ENCODE assay signal across 9 mouse cellular contexts in the genomic region with DNA sequence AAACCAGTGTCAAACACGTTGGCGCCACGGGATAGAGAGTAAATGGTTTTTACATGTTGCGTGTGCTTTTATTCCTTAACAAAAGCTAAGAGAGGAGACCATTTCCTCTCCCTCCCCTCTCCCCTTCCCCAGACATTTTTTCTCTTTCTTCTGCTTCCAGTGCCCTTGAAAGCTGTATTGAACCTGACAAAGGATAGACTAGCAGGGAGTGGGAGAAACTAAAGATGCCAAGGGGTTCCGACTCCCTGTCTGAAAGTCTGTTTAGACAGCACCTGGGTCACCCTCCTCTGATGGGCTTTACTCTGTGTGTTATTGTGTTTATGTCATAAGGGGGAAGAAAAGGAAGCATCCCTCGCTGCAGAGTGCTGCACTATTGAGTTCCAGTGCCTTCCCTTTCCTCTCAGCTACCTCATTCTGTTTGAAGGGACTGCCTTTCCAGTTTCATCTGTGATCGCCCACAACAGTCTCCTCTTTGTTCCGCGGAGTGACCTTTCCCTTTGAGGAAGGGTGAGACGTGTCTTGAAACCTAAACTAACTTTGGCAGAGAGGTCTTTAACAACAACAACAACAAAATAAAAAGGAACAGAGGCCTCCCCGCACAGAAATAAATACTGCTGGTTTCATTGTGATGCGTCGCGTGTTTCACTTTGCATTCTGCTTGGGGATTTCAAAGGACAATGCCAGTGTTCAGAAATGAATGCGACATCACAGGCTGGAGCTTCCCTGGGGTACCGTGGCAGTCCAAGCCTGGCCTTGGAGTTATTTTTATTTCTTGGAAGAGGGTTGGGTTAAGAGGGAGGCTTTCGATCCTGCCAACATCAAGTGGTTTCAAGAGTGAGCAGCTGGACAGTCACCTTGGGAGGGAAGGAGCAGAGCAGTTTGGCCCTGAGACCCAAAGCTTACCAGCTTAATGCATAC.
DNase-seq lines count a peak whose midpoint lies in the region; ATAC-seq and TF ChIP-seq lines count a peak whose summit lies in the region.
"Had no signal": no experiment of that assay in that cellular context is flagged by ENCODE, and none has a peak within 500 bp of the region (broad histone marks: within the 10 kb centered on the region; RNA-seq: fewer than 3 reads in every experiment).

No protein-coding gene starts in this region.

- no peak overlapping the region for H3K27ac ChIP-seq in heart, embryonic 10.5 days
- peak overlapping the region; percentile 79 for H3K27ac ChIP-seq in hindbrain, embryonic 10.5 days
- H3K27ac ChIP-seq in midbrain, embryonic 11.5 days (ENCODE audit: low read depth, low read length): peak overlapping the region; percentile 41
- no peak overlapping the region for H3K27ac ChIP-seq in intestine, postnatal 0 days (ENCODE audit: low read depth, low read length)
- H3K27ac ChIP-seq: limb, embryonic 12.5 days had no signal

- peaks cover 14% of the 10 kb centered on the region for H3K4me1 ChIP-seq in heart, embryonic 10.5 days
- peaks cover 19% of the 10 kb centered on the region for H3K4me1 ChIP-seq in hindbrain, embryonic 10.5 days (replicated peaks)
- peaks cover 8% of the 10 kb centered on the region for H3K4me1 ChIP-seq in midbrain, embryonic 11.5 days (ENCODE audit: control insufficient read depth, insufficient read depth, low read length)
- H3K4me1 ChIP-seq in intestine, postnatal 0 days (replicated peaks; ENCODE audit: control insufficient read depth, insufficient read depth, low read length): no peaks in the 10 kb centered on the region
- H3K4me1 ChIP-seq: limb, embryonic 12.5 days had no signal

- H3K4me3 ChIP-seq in heart, embryonic 10.5 days: no peak overlapping the region
- peak overlapping the region; percentile 16; the same call in 1 of the 2 replicates for H3K4me3 ChIP-seq in hindbrain, embryonic 10.5 days
- no peak overlapping the region for H3K4me3 ChIP-seq in midbrain, embryonic 11.5 days (ENCODE audit: low read depth, low read length)
- no peak overlapping the region for H3K4me3 ChIP-seq in intestine, postnatal 0 days (ENCODE audit: low read depth, low read length)
- H3K4me3 ChIP-seq: limb, embryonic 12.5 days had no signal

- WGBS in heart, embryonic 10.5 days: 72% methylated on average over 17 of the region's 17 CpGs
- WGBS in hindbrain, embryonic 10.5 days: 38% methylated on average over 17 of the region's 17 CpGs
- 42% methylated on average over 17 of the region's 17 CpGs for WGBS in midbrain, embryonic 11.5 days
- 81% methylated on average over 17 of the region's 17 CpGs for WGBS in intestine, postnatal 0 days

- H3K9me3 ChIP-seq in heart, embryonic 10.5 days: no peaks in the 10 kb centered on the region
- H3K9me3 ChIP-seq in hindbrain, embryonic 10.5 days: no peaks in the 10 kb centered on the region
- H3K9me3 ChIP-seq in midbrain, embryonic 11.5 days (ENCODE audit: control insufficient read depth, low read length): no peaks in the 10 kb centered on the region
- H3K9me3 ChIP-seq in intestine, postnatal 0 days (ENCODE audit: control insufficient read depth): no peaks in the 10 kb centered on the region
- H3K9me3 ChIP-seq: limb, embryonic 12.5 days had no signal

- peak overlapping the region; percentile 0; the same call in 1 of the 2 replicates for H3K9ac ChIP-seq in midbrain, embryonic 11.5 days (ENCODE audit: low read length)
- no peak overlapping the region for H3K9ac ChIP-seq in intestine, postnatal 0 days (ENCODE audit: low read depth, low read length)
- H3K9ac ChIP-seq: limb, embryonic 12.5 days had no signal

- peak; percentile 88 for ATAC-seq in midbrain, embryonic 11.5 days (ENCODE audit: low FRiP score)
- no peak for ATAC-seq in intestine, postnatal 0 days

- H3K36me3 ChIP-seq in heart, embryonic 10.5 days: no peaks in the 10 kb centered on the region
- no peaks in the 10 kb centered on the region for H3K36me3 ChIP-seq in hindbrain, embryonic 10.5 days
- H3K36me3 ChIP-seq in midbrain, embryonic 11.5 days (ENCODE audit: control insufficient read depth, insufficient read depth, low read length): no peaks in the 10 kb centered on the region
- H3K36me3 ChIP-seq in intestine, postnatal 0 days (ENCODE audit: control insufficient read depth, insufficient read depth): no peaks in the 10 kb centered on the region
- H3K36me3 ChIP-seq: limb, embryonic 12.5 days had no signal

- no peak for TF ChIP-seq CTCF in intestine, postnatal 0 days (IDR thresholded peaks at IDR 0.05; ENCODE audit: low read depth)

- no peaks in the 10 kb centered on the region for H3K27me3 ChIP-seq in heart, embryonic 10.5 days (ENCODE audit: insufficient read depth, poor library complexity, severe bottlenecking)
- H3K27me3 ChIP-seq in hindbrain, embryonic 10.5 days (ENCODE audit: insufficient read depth, poor library complexity, severe bottlenecking): no peaks in the 10 kb centered on the region
- no peaks in the 10 kb centered on the region for H3K27me3 ChIP-seq in midbrain, embryonic 11.5 days (ENCODE audit: control insufficient read depth, insufficient read depth, low read length)
- no peaks in the 10 kb centered on the region for H3K27me3 ChIP-seq in intestine, postnatal 0 days (replicated peaks; ENCODE audit: control insufficient read depth, insufficient read depth, low read length)
- H3K27me3 ChIP-seq: limb, embryonic 12.5 days had no signal

- peak overlapping the region; percentile 17; the same call in 1 of the 2 replicates for H3K4me2 ChIP-seq in midbrain, embryonic 11.5 days
- no peak overlapping the region for H3K4me2 ChIP-seq in intestine, postnatal 0 days (replicated peaks; ENCODE audit: low read depth)
- H3K4me2 ChIP-seq: limb, embryonic 12.5 days had no signal

- peak; percentile 3 for DNase-seq in heart, adult 8-10 months (ENCODE audit: low spot score)
- no peak for DNase-seq in heart, embryonic 10.5 days (ENCODE audit: low spot score)
- peak; percentile 26 for DNase-seq in embryo, embryonic 10.5 days (ENCODE audit: low spot score)
- peak; percentile 42 for DNase-seq in hindbrain, embryonic 10.5 days (ENCODE audit: low spot score)
- peak; percentile 91 for DNase-seq in midbrain, embryonic 11.5 days (ENCODE audit: low spot score, missing footprints)
- DNase-seq in T-cell, adult 2 months (ENCODE audit: low spot score): no peak
- no peak for DNase-seq in spleen, adult 18-20 months

Comparison
In these comparisons a context has a peak if more than half of its experiments do, and no peak if none do; other contexts are left out.
1. DNase-seq: peak in heart, adult 8-10 months (single experiment), embryo, embryonic 10.5 days (single experiment), hindbrain, embryonic 10.5 days (single experiment) and midbrain, embryonic 11.5 days (single experiment); none in heart, embryonic 10.5 days (single experiment), T-cell, adult 2 months (single experiment) and spleen, adult 18-20 months (0 of 2).
2. H3K27ac ChIP-seq: peak in hindbrain, embryonic 10.5 days (single experiment) and midbrain, embryonic 11.5 days (single experiment); none in heart, embryonic 10.5 days (single experiment) and intestine, postnatal 0 days (single experiment).